Mouse (Mus musculus) gastrocnemius, postnatal 14 days (tissue): ENCODE measurements around the gene 9530003J23Rik. TPM values are rescaled to one million over a fixed set of nuclear protein-coding genes. Genes with fewer than 3 reads are reported as not detected.
"Not testable (repeated sequence)": the region's sequence is repeated elsewhere in the genome, so short reads cannot be mapped to it uniquely, and the experiment has no call there.

Experiments used
- DNase-seq: peaks from one replicate; pipeline ENCODE4 v3.0.0; 2021; ENCODE audit warnings: mixed read lengths
- intact Hi-C: fragments of 180-260 bp; cut with DNase I; formaldehyde crosslinking; loops from one replicate; pipeline ENCODE4 v1.15.1; 2025; ENCODE audit warnings: low total_unique reads
- total RNA-seq, 2 experiments: library from RNA; stranded (reverse); gene quantifications; 2 replicates each; pipeline ENCODE4 v1.2.3; 2021

The 9530003J23Rik gene
- total RNA-seq, 2 experiments from 2014 or later: not detected

DNA sequence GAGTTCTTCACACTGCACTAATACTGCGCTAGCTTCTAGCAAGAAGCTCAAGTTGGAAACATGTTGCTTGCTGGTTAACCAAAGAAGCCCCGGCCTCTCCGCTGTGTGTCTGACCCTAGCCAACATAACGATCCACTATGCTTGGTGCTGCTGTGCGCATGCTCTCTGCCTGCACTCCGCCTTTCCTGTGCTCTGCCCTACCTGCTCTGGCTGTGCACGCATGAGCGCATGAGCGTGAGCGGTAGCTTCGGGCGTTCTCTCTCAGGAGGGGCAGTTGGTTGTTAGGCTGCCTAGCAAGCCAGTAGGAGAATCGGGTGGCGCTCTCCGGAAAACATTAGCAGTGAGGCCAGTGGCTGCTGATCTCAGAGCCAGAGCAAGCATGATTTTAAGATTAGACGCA is 8.7 kb downstream of the 9530003J23Rik start:
- no peak for DNase-seq
- intact Hi-C loops: no loop called here

DNA sequence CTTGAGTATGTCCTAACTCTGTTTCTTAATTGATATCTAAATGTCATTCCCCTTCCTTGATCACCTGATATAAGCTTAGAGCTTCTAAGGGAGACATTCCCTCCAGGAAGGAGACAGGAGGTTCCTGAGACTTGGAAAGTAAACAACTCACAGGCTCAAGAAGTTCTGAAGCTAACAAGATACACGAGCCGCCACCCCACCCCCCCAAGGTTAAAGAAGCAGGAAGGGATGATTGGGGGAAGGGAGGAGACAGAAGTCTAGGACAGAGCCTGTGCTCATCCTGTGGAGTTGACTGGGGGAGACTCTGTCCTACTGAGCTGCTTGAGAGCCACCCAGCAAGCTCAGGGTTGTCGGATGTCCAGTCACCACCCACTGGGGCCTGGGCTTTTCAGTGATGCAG is 12.5 kb downstream of the 9530003J23Rik start:
- DNase-seq: no peak
- intact Hi-C loops: no loop called here

GRCm38 (mm10) chr10:117225094-117225493 is 13.4 kb downstream of the 9530003J23Rik start:
- DNase-seq: no peak
- intact Hi-C loops: no loop called here

GRCm38 (mm10) chr10:117224102-117224990 is 14.2 kb downstream of the 9530003J23Rik start, which contains the start of gene Yeats4:
Gene Yeats4 (minus strand): TSS chr10:117224507.
- intact Hi-C loops: no loop called here
- peak; percentile 94 for DNase-seq

GRCm38 (mm10) chr10:117223758-117224101 is 14.8 kb downstream of the 9530003J23Rik start:
- intact Hi-C loops: no loop called here
- no peak for DNase-seq

DNA sequence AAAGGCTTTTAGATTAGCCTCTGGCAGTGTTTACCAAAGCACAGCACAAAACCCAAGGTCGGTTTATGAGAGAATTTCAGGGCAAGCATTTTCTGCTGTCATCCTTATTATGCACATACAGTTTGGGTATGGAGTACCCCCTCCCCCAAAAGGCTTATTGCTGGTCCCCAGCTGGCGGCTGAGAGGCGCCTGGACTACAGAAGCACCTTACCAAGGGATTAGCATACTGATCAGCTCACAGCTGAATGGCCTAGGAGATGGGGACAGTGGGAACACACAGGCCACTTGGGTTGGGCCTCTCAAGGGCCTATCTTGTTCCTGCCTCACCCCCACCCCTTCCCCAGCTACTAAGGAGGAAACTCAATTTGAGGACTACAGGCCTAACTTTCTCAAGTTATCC is 15.7 kb downstream of the 9530003J23Rik start:
- no peak for DNase-seq
- intact Hi-C loops: no loop called here

DNA sequence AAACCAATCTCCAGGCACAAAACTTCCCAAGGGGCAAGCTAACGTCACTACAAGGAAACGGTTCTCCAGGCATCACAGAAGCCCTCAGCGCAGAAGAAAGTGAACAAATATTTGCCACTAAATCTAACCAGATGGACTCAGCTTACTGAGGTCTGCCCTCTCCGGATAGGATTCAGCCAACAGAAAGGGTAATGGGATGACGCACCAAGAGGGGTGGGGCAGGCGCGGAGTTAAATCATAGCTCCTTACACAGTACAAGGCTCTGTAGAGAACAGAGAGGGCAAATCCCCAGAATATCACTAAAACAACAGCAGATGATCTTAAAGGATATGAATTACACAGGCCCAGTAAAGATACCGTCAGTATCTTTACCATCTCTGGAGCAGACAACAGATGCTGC is 20.2 kb downstream of the 9530003J23Rik start:
- intact Hi-C loops: no loop called here
- DNase-seq: no peak

- DNase-seq: no peak
- intact Hi-C loops: no loop called here
Observed at GRCm38 (mm10) chr10:117217246-117217840, 21.2 kb downstream of the 9530003J23Rik start.

- intact Hi-C loops: no loop called here
- no peak for DNase-seq
Observed at GRCm38 (mm10) chr10:117216793-117217192, 21.7 kb downstream of the 9530003J23Rik start.

DNA sequence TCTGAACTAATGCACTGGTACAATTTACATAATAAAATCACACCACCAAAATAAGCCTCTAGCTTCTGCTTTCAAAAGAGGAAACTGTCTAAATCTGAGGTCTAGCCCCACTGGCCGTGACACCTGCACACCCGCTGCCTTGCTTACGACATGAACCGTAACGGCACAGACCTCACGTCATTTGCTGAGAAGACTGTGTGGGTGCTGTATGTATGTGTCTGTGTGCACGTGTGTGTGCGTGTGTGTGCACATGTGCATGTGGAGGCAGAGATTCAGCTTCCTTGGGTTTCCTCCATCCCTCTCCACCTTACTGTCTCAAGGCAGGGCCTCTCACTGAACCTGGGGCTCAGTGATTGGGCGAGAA is 22.4 kb downstream of the 9530003J23Rik start:
- intact Hi-C loops: no loop called here

DNA sequence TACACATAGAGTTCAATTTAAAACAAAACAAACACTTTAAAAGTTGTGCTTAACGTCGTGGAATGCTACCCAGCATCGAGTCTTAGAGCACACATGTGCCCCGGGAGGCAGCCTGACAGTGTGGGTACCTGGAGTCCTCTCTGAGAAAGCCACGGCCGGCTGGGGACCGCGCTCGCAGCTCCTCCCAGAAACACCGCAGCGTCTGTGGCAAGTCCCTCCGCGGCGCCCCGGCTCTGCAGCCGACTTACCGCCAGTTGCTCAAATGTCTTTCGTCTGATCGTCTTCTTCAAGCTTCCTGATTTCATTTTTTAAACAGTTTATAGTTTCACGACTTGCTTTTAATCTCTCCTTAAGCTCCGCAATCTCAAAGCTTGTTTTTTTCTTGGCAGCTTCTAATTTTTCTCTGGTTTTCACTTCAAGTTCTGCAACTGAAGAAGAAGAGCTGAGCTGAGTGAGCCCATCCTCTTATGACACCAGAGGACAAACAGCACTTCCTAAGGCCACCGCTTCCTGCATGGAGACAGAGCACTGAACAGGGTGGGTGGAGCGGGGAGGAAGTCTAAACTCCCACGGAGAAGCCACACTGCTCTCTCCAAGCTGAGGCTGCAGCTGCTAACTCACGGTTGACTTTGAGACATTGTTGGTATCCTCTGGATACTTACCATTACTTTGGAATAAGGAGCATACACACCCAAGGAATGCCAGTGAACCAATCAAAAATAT is 22.9 kb downstream of the 9530003J23Rik start:
- no peak for DNase-seq
- intact Hi-C loops: no loop called here

More for the DNA sequence above, 22.4 kb downstream of the 9530003J23Rik start:
- DNase-seq: no peak

- DNase-seq: no peak
- intact Hi-C loops: no loop called here
Observed at GRCm38 (mm10) chr10:117211023-117211422, 27.5 kb downstream of the 9530003J23Rik start.

DNA sequence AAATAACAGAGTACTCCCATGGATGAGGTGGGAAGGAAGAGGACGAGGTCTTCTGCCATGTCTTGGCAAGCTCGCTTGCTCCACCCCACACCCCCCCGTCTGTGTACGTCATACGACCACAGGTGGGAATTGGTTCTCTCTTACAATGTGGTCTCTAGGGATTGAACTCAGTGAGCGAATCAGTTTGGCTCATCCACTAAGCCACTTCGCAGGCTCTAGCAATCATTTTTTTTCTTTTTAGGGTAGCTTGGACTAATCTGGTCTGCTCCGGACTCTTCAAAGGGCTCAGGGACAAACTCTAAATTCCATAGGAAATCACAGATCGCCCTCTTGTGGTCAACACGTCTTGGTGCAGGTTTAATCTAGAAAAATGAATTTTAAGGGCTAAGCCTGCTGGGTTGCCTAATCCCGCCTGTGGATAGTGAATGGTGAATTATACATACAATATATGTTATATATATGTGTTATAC is 29.0 kb downstream of the 9530003J23Rik start:
- intact Hi-C loops: loop anchor here (5.0 to 10.0 kb wide), 2 partner anchors 55 to 137 kb away; no protein-coding TSS in a partner anchor
- no peak for DNase-seq

DNA sequence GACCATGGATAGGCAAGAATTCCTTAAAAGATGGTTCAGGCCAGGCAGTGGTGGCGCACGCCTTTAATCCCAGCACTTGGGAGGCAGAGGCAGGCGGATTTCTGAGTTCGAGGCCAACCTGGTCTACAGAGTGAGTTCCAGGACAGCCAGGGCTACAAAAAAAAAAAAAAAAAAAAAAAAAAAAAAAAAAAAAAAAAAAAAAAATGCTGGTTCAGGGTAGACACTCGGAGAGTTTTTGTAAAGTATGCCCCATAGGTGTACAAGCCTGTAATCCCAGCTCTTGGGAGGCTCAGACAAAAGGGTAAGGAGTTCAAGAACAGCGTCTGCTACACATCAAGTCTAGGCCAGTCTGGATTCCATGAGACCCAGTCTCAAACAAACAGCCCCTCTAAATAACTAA is 29.7 kb downstream of the 9530003J23Rik start:
- intact Hi-C loops: loop anchor here (5.0 to 10.0 kb wide), 2 partner anchors 54 to 136 kb away; no protein-coding TSS in a partner anchor
- not testable (repeated sequence) for DNase-seq

GRCm38 (mm10) chr10:117208221-117208620 is 30.3 kb downstream of the 9530003J23Rik start:
- no peak for DNase-seq
- intact Hi-C loops: loop anchor here (5.0 to 10.0 kb wide), 2 partner anchors 53 to 136 kb away; no protein-coding TSS in a partner anchor

DNA sequence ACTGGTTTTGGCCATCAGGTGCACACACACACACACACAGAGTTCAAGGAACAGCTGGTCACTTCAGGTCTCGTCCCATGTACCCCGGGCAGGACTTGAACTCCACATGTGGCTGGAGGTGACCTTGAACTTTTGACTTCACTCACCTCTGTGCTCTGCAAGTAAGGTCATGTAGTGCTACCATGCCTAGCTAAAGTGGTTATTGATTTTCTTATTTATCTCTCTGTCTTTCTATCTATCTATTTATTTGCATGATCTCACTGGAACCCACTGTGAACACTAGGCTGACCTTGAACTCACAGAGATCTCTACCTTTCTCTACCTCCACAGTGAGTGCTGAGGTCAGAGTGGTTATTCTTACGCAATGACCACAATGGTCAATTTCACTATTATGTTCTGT is 32.4 kb downstream of the 9530003J23Rik start:
- intact Hi-C loops: loop anchor here (5.0 to 10.0 kb wide), 2 partner anchors 51 to 134 kb away; no protein-coding TSS in a partner anchor
- no peak for DNase-seq

DNA sequence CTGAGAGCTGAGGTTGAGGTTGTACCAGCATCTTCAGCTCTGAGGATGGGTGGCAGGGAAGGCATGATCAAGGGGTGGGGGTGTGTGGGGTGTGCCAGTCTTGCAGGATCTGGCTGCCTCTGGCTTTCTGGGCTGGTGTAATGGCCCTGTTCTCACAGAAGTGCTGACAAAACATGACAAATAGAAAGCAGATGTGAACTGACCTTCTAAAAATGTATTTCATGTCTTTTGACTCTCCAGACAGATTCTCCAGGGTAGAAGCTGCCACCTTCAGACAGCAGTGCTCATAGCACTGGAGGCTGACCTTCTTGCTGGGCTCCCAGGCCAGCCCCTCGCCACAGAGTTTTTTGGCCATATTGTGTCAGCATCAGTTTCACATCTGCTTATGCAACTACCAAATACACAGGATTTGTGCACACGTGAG is 34.9 kb downstream of the 9530003J23Rik start:
- intact Hi-C loops: loop anchor here (10.0 kb wide), 1 partner anchor 49 kb away; no protein-coding TSS in a partner anchor

DNA sequence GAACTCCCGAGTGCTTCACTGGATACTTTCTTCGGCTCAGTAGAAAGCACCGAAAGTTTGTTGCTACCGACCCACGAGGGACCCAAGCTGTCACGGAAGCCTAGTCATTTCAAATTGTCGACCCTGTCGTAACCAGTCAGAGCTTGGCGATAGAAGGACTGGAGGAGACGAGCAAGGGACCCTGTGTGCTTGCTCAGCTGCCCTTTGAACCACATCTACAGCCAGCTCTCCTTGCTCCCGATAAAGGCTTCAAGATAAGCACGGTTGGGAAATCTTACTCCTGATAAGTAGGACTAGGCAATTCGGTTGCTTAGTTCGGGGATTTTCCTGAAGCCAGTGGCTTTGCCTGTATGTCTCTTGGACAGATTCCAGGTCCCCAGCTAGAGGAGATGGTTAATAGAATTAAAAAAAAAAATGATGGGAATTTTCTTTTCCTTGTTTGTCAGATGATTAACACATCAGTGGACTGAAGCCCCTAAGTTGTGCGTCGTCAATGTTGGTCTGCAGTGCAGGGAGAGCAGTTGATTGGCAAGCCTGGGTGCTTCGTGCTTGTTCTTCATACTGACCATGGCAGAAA is 35.4 kb downstream of the 9530003J23Rik start:
- DNase-seq: no peak
- intact Hi-C loops: loop anchor here (10.0 kb wide), 1 partner anchor 48 kb away; no protein-coding TSS in a partner anchor

More for the DNA sequence above, 34.9 kb downstream of the 9530003J23Rik start:
- DNase-seq: no peak

DNA sequence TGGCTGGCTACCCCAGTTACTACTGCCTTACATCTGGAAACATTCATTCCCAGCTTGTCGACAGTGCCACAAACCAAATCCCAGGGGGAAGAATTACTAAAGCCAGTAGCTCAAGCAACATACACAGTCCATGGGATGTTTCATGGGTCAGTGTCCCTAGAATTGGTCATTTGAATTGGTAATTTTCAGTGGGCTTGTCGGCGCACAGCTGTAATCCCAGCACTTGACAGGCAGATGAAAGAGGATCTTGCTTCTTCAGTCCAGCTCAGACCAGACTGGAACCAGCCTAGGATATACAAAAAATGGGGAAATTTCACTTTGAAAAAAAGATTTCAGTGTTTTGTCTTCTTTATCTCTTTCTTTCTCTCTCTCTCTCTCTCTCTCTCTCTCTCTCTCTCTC is 38.8 kb downstream of the 9530003J23Rik start:
- DNase-seq: no peak
- intact Hi-C loops: loop anchor here (10.0 kb wide), 1 partner anchor 45 kb away; no protein-coding TSS in a partner anchor
